Mouse (Mus musculus): ENCODE data around the gene Ccdc88a. TPM values are rescaled to one million over a fixed set of nuclear protein-coding genes. Genes with fewer than 3 reads are reported as not detected.
A peak's percentile ranks its signal among the peaks of the same experiment; 100 is the strongest.

Gene Ccdc88a
- polyA plus RNA-seq, 1 experiment from 2014 or later, result 25.0 TPM

- no peak for ATAC-seq (replicated peaks; ENCODE audit: insufficient number of reproducible peaks, low FRiP score, low TSS enrichment)
Measured at GRCm38 (mm10) chr11:29373050-29373395, 435 bp upstream of the Ccdc88a start.

GRCm38 (mm10) chr11:29374274-29374656 lies 807 bp downstream of the Ccdc88a start:
- WGBS (ENCODE audit: insufficient replicate concordance), result under 1% methylated on average over 8 of the region's 8 CpGs
- H3K4me1 ChIP-seq (ENCODE audit: control insufficient read depth, insufficient read depth, low read length), result peaks cover 5% of the 10 kb centered on the region; the same call in 1 of the 2 replicates
- peak overlapping the region; percentile 92 for H3K4me3 ChIP-seq (ENCODE audit: low read depth, low read length)
- H3K36me3 ChIP-seq (ENCODE audit: control insufficient read depth, insufficient read depth, low read length), result no peaks in the 10 kb centered on the region
- peak overlapping the region; percentile 95 for H3K27ac ChIP-seq (ENCODE audit: low read depth, low read length)
- peak overlapping the region; percentile 72 for H3K4me2 ChIP-seq
- no peaks in the 10 kb centered on the region for H3K9me3 ChIP-seq (replicated peaks; ENCODE audit: control insufficient read depth, low read length)
- H3K27me3 ChIP-seq (ENCODE audit: control insufficient read depth, insufficient read depth, low read length), result no peaks in the 10 kb centered on the region
- no peak for ATAC-seq (replicated peaks; ENCODE audit: insufficient number of reproducible peaks, low FRiP score, low TSS enrichment)
- H3K9ac ChIP-seq (ENCODE audit: low read depth, low read length), result peak overlapping the region; percentile 95

More at GRCm38 (mm10) chr11:29373050-29373395, 435 bp upstream of the Ccdc88a start:
- peak overlapping the region; percentile 92 for H3K4me3 ChIP-seq (ENCODE audit: low read depth, low read length)
- 8% methylated on average over 11 of the region's 11 CpGs for WGBS (ENCODE audit: insufficient replicate concordance)
- no peak overlapping the region for H3K27ac ChIP-seq (ENCODE audit: low read depth, low read length)
- no peaks in the 10 kb centered on the region for H3K27me3 ChIP-seq (ENCODE audit: control insufficient read depth, insufficient read depth, low read length)
- peaks cover 5% of the 10 kb centered on the region; the same call in 1 of the 2 replicates for H3K4me1 ChIP-seq (ENCODE audit: control insufficient read depth, insufficient read depth, low read length)
- H3K36me3 ChIP-seq (ENCODE audit: control insufficient read depth, insufficient read depth, low read length), result no peaks in the 10 kb centered on the region
- H3K4me2 ChIP-seq, result peak overlapping the region; percentile 72
- H3K9me3 ChIP-seq (replicated peaks; ENCODE audit: control insufficient read depth, low read length), result no peaks in the 10 kb centered on the region
- peak overlapping the region; percentile 95 for H3K9ac ChIP-seq (ENCODE audit: low read depth, low read length)

GRCm38 (mm10) chr11:29376635-29377034 lies 3.2 kb downstream of the Ccdc88a start:
- no peaks in the 10 kb centered on the region for H3K9me3 ChIP-seq (replicated peaks; ENCODE audit: control insufficient read depth, low read length)
- no peak overlapping the region for H3K4me2 ChIP-seq
- no peaks in the 10 kb centered on the region for H3K27me3 ChIP-seq (ENCODE audit: control insufficient read depth, insufficient read depth, low read length)
- no peak overlapping the region for H3K27ac ChIP-seq (ENCODE audit: low read depth, low read length)
- no peaks in the 10 kb centered on the region for H3K36me3 ChIP-seq (ENCODE audit: control insufficient read depth, insufficient read depth, low read length)
- H3K9ac ChIP-seq (ENCODE audit: low read depth, low read length), result no peak overlapping the region
- H3K4me3 ChIP-seq (ENCODE audit: low read depth, low read length), result no peak overlapping the region
- no peak for ATAC-seq (replicated peaks; ENCODE audit: insufficient number of reproducible peaks, low FRiP score, low TSS enrichment)
- peaks cover 9% of the 10 kb centered on the region for H3K4me1 ChIP-seq (ENCODE audit: control insufficient read depth, insufficient read depth, low read length)
- 81% methylated on average over 2 of the region's 2 CpGs for WGBS (ENCODE audit: insufficient replicate concordance)

- Histone ChIP-seq H3K9ac (ENCODE audit: low read depth, low read length) (no peak overlapping the region), H3K27me3 (ENCODE audit: control insufficient read depth, insufficient read depth, low read length) (no peaks in the 10 kb centered on the region), H3K27ac (ENCODE audit: low read depth, low read length) (no peak overlapping the region), H3K4me1 (ENCODE audit: control insufficient read depth, insufficient read depth, low read length) (peaks cover 9% of the 10 kb centered on the region), H3K4me2 (no peak overlapping the region), H3K36me3 (ENCODE audit: control insufficient read depth, insufficient read depth, low read length) (no peaks in the 10 kb centered on the region), H3K4me3 (ENCODE audit: low read depth, low read length) (no peak overlapping the region), H3K9me3 (replicated peaks; ENCODE audit: control insufficient read depth, low read length) (no peaks in the 10 kb centered on the region)
- no peak for ATAC-seq (replicated peaks; ENCODE audit: insufficient number of reproducible peaks, low FRiP score, low TSS enrichment)
- 91% methylated on average over 1 of the region's 1 CpGs for WGBS (ENCODE audit: insufficient replicate concordance)
Measured at GRCm38 (mm10) chr11:29378751-29379150, 5.3 kb downstream of the Ccdc88a start.

GRCm38 (mm10) chr11:29383493-29383892 lies 10.0 kb downstream of the Ccdc88a start:
- no peak overlapping the region for H3K27ac ChIP-seq (ENCODE audit: low read depth, low read length)
- WGBS (ENCODE audit: insufficient replicate concordance), result 60% methylated on average over 2 of the region's 2 CpGs
- no peaks in the 10 kb centered on the region for H3K36me3 ChIP-seq (ENCODE audit: control insufficient read depth, insufficient read depth, low read length)

GRCm38 (mm10) chr11:29384001-29384400 lies 10.5 kb downstream of the Ccdc88a start:
- peaks cover 4% of the 10 kb centered on the region; the same call in 1 of the 2 replicates for H3K4me1 ChIP-seq (ENCODE audit: control insufficient read depth, insufficient read depth, low read length)
- WGBS (ENCODE audit: insufficient replicate concordance), result 67% methylated on average over 1 of the region's 1 CpGs
- ATAC-seq (replicated peaks; ENCODE audit: insufficient number of reproducible peaks, low FRiP score, low TSS enrichment), result no peak

More at GRCm38 (mm10) chr11:29383493-29383892, 10.0 kb downstream of the Ccdc88a start:
- H3K9me3 ChIP-seq (replicated peaks; ENCODE audit: control insufficient read depth, low read length), result no peaks in the 10 kb centered on the region
- no peak overlapping the region for H3K9ac ChIP-seq (ENCODE audit: low read depth, low read length)
- ATAC-seq (replicated peaks; ENCODE audit: insufficient number of reproducible peaks, low FRiP score, low TSS enrichment), result no peak
- no peaks in the 10 kb centered on the region for H3K27me3 ChIP-seq (ENCODE audit: control insufficient read depth, insufficient read depth, low read length)
- peaks cover 4% of the 10 kb centered on the region; the same call in 1 of the 2 replicates for H3K4me1 ChIP-seq (ENCODE audit: control insufficient read depth, insufficient read depth, low read length)
- no peak overlapping the region for H3K4me3 ChIP-seq (ENCODE audit: low read depth, low read length)
- H3K4me2 ChIP-seq, result no peak overlapping the region

GRCm38 (mm10) chr11:29384617-29385016 lies 11.2 kb downstream of the Ccdc88a start:
- Histone ChIP-seq H3K9me3 (replicated peaks; ENCODE audit: control insufficient read depth, low read length) (no peaks in the 10 kb centered on the region), H3K9ac (ENCODE audit: low read depth, low read length) (no peak overlapping the region), H3K4me2 (no peak overlapping the region), H3K4me3 (ENCODE audit: low read depth, low read length) (no peak overlapping the region), H3K27me3 (ENCODE audit: control insufficient read depth, insufficient read depth, low read length) (no peaks in the 10 kb centered on the region), H3K4me1 (ENCODE audit: control insufficient read depth, insufficient read depth, low read length) (peaks cover 4% of the 10 kb centered on the region; the same call in 1 of the 2 replicates), H3K27ac (ENCODE audit: low read depth, low read length) (no peak overlapping the region), H3K36me3 (ENCODE audit: control insufficient read depth, insufficient read depth, low read length) (no peaks in the 10 kb centered on the region)
- no peak for ATAC-seq (replicated peaks; ENCODE audit: insufficient number of reproducible peaks, low FRiP score, low TSS enrichment)
- 82% methylated on average over 3 of the region's 3 CpGs for WGBS (ENCODE audit: insufficient replicate concordance)

More at GRCm38 (mm10) chr11:29384001-29384400, 10.5 kb downstream of the Ccdc88a start:
- H3K36me3 ChIP-seq (ENCODE audit: control insufficient read depth, insufficient read depth, low read length), result no peaks in the 10 kb centered on the region
- no peak overlapping the region for H3K27ac ChIP-seq (ENCODE audit: low read depth, low read length)
- no peak overlapping the region for H3K4me2 ChIP-seq
- H3K9me3 ChIP-seq (replicated peaks; ENCODE audit: control insufficient read depth, low read length), result no peaks in the 10 kb centered on the region
- H3K9ac ChIP-seq (ENCODE audit: low read depth, low read length), result no peak overlapping the region
- H3K4me3 ChIP-seq (ENCODE audit: low read depth, low read length), result no peak overlapping the region
- no peaks in the 10 kb centered on the region for H3K27me3 ChIP-seq (ENCODE audit: control insufficient read depth, insufficient read depth, low read length)

GRCm38 (mm10) chr11:29389913-29390312 lies 16.5 kb downstream of the Ccdc88a start:
- no peaks in the 10 kb centered on the region for H3K27me3 ChIP-seq (ENCODE audit: control insufficient read depth, insufficient read depth, low read length)
- H3K4me3 ChIP-seq (ENCODE audit: low read depth, low read length), result no peak overlapping the region
- H3K4me1 ChIP-seq (ENCODE audit: control insufficient read depth, insufficient read depth, low read length), result no peaks in the 10 kb centered on the region; the same call in 1 of the 2 replicates
- H3K9me3 ChIP-seq (replicated peaks; ENCODE audit: control insufficient read depth, low read length), result no peaks in the 10 kb centered on the region
- 79% methylated on average over 4 of the region's 4 CpGs for WGBS (ENCODE audit: insufficient replicate concordance)
- H3K36me3 ChIP-seq (ENCODE audit: control insufficient read depth, insufficient read depth, low read length), result no peaks in the 10 kb centered on the region
- no peak overlapping the region for H3K27ac ChIP-seq (ENCODE audit: low read depth, low read length)
- ATAC-seq (replicated peaks; ENCODE audit: insufficient number of reproducible peaks, low FRiP score, low TSS enrichment), result no peak
- no peak overlapping the region for H3K9ac ChIP-seq (ENCODE audit: low read depth, low read length)
- H3K4me2 ChIP-seq, result no peak overlapping the region

GRCm38 (mm10) chr11:29395135-29395746 lies 21.8 kb downstream of the Ccdc88a start:
- H3K9ac ChIP-seq (ENCODE audit: low read depth, low read length), result no peak overlapping the region
- H3K36me3 ChIP-seq (ENCODE audit: control insufficient read depth, insufficient read depth, low read length), result no peaks in the 10 kb centered on the region
- H3K27ac ChIP-seq (ENCODE audit: low read depth, low read length), result no peak overlapping the region
- H3K27me3 ChIP-seq (ENCODE audit: control insufficient read depth, insufficient read depth, low read length), result no peaks in the 10 kb centered on the region
- 76% methylated on average over 3 of the region's 3 CpGs for WGBS (ENCODE audit: insufficient replicate concordance)
- no peaks in the 10 kb centered on the region for H3K9me3 ChIP-seq (replicated peaks; ENCODE audit: control insufficient read depth, low read length)
- H3K4me3 ChIP-seq (ENCODE audit: low read depth, low read length), result no peak overlapping the region
- no peak for ATAC-seq (replicated peaks; ENCODE audit: insufficient number of reproducible peaks, low FRiP score, low TSS enrichment)
- no peaks in the 10 kb centered on the region; the same call in 1 of the 2 replicates for H3K4me1 ChIP-seq (ENCODE audit: control insufficient read depth, insufficient read depth, low read length)
- no peak overlapping the region for H3K4me2 ChIP-seq

Measured in heart, embryonic 11.5 days (tissue).